Mouse (Mus musculus): Measurements from ENCODE around the gene Ccdc125. TPM values are rescaled to one million over a fixed set of nuclear protein-coding genes. Genes with fewer than 3 reads are reported as not detected.

Ccdc125 gene
- polyA plus RNA-seq, 1 experiment from 2014 or later: 3.5 TPM

- Histone ChIP-seq H3K27me3 (no peaks in the 10 kb centered on the region), H3K4me3 (no peak overlapping the region), H3K36me3 (no peaks in the 10 kb centered on the region), H3K9me3 (no peaks in the 10 kb centered on the region), H3K4me1 (no peaks in the 10 kb centered on the region), H3K4me2 (no peak overlapping the region), H3K27ac (no peak overlapping the region), H3K9ac (no peak overlapping the region)
- no peak for ATAC-seq (ENCODE audit: insufficient number of reproducible peaks, low FRiP score, low TSS enrichment, low read depth)
- 86% methylated on average over 15 of the region's 15 CpGs for WGBS
Observed at GRCm38 (mm10) chr13:100675936-100676635, 6.6 kb downstream of the Ccdc125 start.

DNA sequence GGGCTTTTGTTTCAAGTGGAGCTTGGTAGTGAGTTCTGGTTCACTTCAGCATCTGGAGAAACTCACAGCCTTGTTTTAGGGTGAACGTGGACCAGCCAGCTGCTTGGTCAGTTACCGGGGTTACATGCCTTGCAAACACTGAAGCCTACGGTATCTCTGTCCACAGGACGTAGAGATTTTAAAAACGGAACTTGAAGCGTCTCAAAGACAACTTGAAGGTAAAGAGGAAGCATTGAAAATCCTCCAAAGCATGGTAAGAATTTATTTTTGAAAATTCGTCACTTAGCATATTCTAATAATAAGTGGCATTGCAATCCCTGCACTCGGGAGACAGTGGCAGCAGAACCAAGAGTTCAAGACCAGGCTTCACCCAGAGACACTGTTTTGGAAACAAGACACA, 12.1 kb downstream of the Ccdc125 start:
- WGBS: 90% methylated on average over 8 of the region's 8 CpGs
- ATAC-seq (ENCODE audit: insufficient number of reproducible peaks, low FRiP score, low TSS enrichment, low read depth): no peak
- H3K9me3 ChIP-seq: no peaks in the 10 kb centered on the region
- no peaks in the 10 kb centered on the region for H3K4me1 ChIP-seq
- no peak overlapping the region for H3K9ac ChIP-seq
- no peaks in the 10 kb centered on the region for H3K27me3 ChIP-seq
- H3K27ac ChIP-seq: no peak overlapping the region
- no peak overlapping the region for H3K4me3 ChIP-seq
- no peaks in the 10 kb centered on the region for H3K36me3 ChIP-seq
- H3K4me2 ChIP-seq: no peak overlapping the region

DNA sequence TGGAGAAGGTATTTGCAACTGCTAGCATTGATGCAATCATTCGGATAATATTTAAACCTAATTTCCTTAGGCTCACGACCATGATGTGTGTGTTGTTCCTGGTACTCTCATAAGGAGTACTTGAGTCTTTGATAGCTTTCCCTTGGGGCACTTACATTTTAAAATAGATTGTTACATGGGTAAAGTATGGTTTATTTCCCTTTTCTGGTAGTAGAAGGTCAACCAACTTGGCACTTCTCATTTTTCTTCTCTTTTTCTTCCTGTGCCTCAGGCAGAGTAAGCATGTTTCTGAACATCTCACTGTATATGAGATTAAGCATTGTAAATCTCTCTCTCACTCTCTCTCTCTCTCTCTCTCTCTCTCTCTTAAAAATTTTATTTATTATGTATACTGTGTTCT, 13.3 kb downstream of the Ccdc125 start:
- no peak overlapping the region for H3K4me2 ChIP-seq
- no peaks in the 10 kb centered on the region for H3K27me3 ChIP-seq
- H3K4me3 ChIP-seq: no peak overlapping the region
- no peak for ATAC-seq (ENCODE audit: insufficient number of reproducible peaks, low FRiP score, low TSS enrichment, low read depth)
- H3K36me3 ChIP-seq: no peaks in the 10 kb centered on the region
- H3K9me3 ChIP-seq: no peaks in the 10 kb centered on the region
- no peak overlapping the region for H3K9ac ChIP-seq
- H3K4me1 ChIP-seq: no peaks in the 10 kb centered on the region
- no peak overlapping the region for H3K27ac ChIP-seq
- 68% methylated on average over 2 of the region's 2 CpGs for WGBS

DNA sequence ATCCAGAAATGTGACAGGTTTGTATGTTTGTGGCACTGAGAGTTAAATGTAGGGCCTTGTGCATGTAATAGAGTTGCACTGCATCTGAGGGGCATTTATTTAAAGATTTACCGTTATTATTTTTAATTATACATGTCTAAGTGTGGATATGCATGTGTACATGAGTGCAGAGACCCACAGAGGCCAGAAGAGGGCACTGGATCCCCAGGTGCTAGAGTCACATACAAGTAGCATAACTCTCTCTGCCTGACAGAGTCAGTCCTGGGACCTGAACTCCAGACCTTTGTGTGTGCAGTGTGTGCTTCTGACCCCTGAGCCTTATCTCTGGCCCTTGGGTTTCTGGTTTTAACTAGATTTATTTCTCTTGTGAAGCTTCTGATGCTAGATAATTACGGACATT, 14.8 kb downstream of the Ccdc125 start:
- no peaks in the 10 kb centered on the region for H3K4me1 ChIP-seq
- no peaks in the 10 kb centered on the region for H3K27me3 ChIP-seq
- no peak overlapping the region for H3K4me3 ChIP-seq
- no peaks in the 10 kb centered on the region for H3K9me3 ChIP-seq
- no peak for ATAC-seq (ENCODE audit: insufficient number of reproducible peaks, low FRiP score, low TSS enrichment, low read depth)
- H3K27ac ChIP-seq: no peak overlapping the region
- H3K9ac ChIP-seq: no peak overlapping the region
- no peaks in the 10 kb centered on the region for H3K36me3 ChIP-seq
- no peak overlapping the region for H3K4me2 ChIP-seq
- 68% methylated on average over 2 of the region's 2 CpGs for WGBS

GRCm38 (mm10) chr13:100687513-100687912, 18.0 kb downstream of the Ccdc125 start:
- 61% methylated on average over 7 of the region's 7 CpGs for WGBS
- Histone ChIP-seq H3K27me3 (no peaks in the 10 kb centered on the region), H3K4me2 (no peak overlapping the region), H3K27ac (no peak overlapping the region), H3K36me3 (no peaks in the 10 kb centered on the region), H3K9ac (no peak overlapping the region), H3K9me3 (no peaks in the 10 kb centered on the region), H3K4me1 (no peaks in the 10 kb centered on the region), H3K4me3 (no peak overlapping the region)
- ATAC-seq (ENCODE audit: insufficient number of reproducible peaks, low FRiP score, low TSS enrichment, low read depth): no peak

DNA sequence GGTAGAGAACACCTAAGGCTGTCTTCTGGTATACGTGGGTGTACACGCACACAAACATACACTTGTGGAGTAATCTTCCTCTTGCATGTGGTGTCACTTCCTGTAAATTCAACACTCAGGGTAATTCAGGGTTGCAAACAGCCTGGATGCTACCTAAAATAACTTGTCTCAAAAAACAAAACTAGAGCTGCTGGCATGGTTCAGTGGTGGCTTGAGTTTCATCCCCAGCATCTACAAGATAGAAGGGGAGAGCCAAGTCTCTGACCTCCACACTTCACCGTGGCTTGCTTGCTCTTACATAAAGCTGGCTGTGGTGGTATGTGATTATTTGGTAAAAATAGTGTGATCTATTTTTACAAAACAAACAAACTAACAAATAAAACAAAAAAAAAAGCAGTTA, 28.0 kb downstream of the Ccdc125 start:
- H3K4me1 ChIP-seq: no peaks in the 10 kb centered on the region
- 94% methylated on average over 3 of the region's 3 CpGs for WGBS
- no peaks in the 10 kb centered on the region for H3K9me3 ChIP-seq
- H3K27me3 ChIP-seq: no peaks in the 10 kb centered on the region
- ATAC-seq (ENCODE audit: insufficient number of reproducible peaks, low FRiP score, low TSS enrichment, low read depth): no peak
- H3K27ac ChIP-seq: no peak overlapping the region
- H3K9ac ChIP-seq: no peak overlapping the region
- H3K36me3 ChIP-seq: peaks cover 62% of the 10 kb centered on the region
- no peak overlapping the region for H3K4me3 ChIP-seq
- no peak overlapping the region for H3K4me2 ChIP-seq

DNA sequence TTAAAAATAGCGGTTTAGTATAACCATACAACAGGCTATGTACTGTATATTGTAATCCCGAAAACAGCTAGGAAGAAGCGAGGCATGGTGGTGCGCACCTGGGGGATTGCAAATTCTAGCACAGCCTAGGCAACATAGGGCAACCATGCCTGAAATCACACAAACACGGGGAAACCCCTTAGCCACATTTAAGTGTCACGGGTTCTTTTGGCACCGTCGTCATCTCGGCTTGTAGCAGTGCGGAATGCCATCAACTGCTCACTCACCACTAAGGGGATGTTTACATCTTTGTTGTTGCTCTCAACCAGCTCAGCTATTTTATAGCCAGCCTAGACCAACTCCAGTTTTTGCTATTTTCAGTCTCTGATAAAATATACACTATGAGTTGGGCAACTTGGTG, 29.3 kb downstream of the Ccdc125 start:
- Histone ChIP-seq H3K4me2 (no peak overlapping the region), H3K9ac (no peak overlapping the region), H3K27ac (no peak overlapping the region), H3K36me3 (peaks cover 74% of the 10 kb centered on the region), H3K4me1 (no peaks in the 10 kb centered on the region), H3K27me3 (no peaks in the 10 kb centered on the region), H3K9me3 (no peaks in the 10 kb centered on the region), H3K4me3 (no peak overlapping the region)
- 95% methylated on average over 10 of the region's 10 CpGs for WGBS
- ATAC-seq (ENCODE audit: insufficient number of reproducible peaks, low FRiP score, low TSS enrichment, low read depth): no peak

DNA sequence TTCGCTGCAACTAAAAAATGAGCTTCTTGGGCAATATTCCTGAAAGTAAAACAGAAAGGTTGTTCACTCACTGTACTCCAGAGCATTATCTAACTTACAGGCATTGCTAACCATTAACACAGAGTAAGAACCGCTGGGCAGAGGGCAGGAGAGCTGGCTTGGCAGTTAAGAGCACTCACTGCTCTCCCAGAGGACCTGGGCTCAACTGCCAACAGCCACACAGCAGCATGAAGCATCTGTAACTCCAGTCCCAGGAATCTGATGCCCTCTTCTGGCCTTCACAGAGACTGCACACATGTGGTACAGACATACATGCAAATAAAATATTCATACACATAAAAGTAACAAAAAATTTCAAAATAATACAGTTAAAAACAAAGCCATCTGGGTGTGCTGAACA, 34.0 kb downstream of the Ccdc125 start:
- Histone ChIP-seq H3K4me2 (no peak overlapping the region), H3K36me3 (peaks cover 90% of the 10 kb centered on the region), H3K27ac (no peak overlapping the region), H3K4me3 (no peak overlapping the region), H3K9ac (no peak overlapping the region), H3K9me3 (no peaks in the 10 kb centered on the region), H3K4me1 (no peaks in the 10 kb centered on the region), H3K27me3 (no peaks in the 10 kb centered on the region)
- no peak for ATAC-seq (ENCODE audit: insufficient number of reproducible peaks, low FRiP score, low TSS enrichment, low read depth)
- 97% methylated on average over 2 of the region's 2 CpGs for WGBS

DNA sequence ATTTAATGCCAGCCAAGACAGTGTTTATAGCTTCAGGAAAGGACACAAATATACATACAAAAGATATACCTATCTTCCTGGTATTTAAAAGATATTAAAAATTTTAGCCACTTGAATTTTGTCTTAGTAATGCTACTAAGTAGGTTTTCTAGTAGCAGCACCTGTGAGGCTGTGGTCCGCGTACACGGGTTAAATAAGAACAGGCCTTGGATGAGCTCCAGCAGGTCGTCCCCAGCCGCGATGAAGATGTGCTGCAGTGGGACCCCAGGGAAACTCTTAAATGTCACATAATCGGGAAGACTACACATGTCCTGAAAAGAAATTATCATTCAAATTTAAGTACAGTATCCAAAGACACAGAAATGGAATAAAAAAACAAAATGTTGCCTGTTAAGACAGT, 36.7 kb downstream of the Ccdc125 start:
- Histone ChIP-seq H3K27me3 (no peaks in the 10 kb centered on the region), H3K27ac (no peak overlapping the region), H3K4me3 (no peak overlapping the region), H3K4me1 (no peaks in the 10 kb centered on the region), H3K36me3 (peaks cover 89% of the 10 kb centered on the region), H3K4me2 (no peak overlapping the region), H3K9ac (no peak overlapping the region), H3K9me3 (no peaks in the 10 kb centered on the region)
- WGBS: 96% methylated on average over 7 of the region's 7 CpGs
- ATAC-seq (ENCODE audit: insufficient number of reproducible peaks, low FRiP score, low TSS enrichment, low read depth): no peak

GRCm38 (mm10) chr13:100715467-100715866, 46.0 kb downstream of the Ccdc125 start:
- no peak for ATAC-seq (ENCODE audit: insufficient number of reproducible peaks, low FRiP score, low TSS enrichment, low read depth)
- Histone ChIP-seq H3K4me3 (no peak overlapping the region), H3K4me2 (no peak overlapping the region), H3K9me3 (no peaks in the 10 kb centered on the region), H3K4me1 (no peaks in the 10 kb centered on the region), H3K27me3 (no peaks in the 10 kb centered on the region), H3K36me3 (peaks cover 82% of the 10 kb centered on the region), H3K9ac (no peak overlapping the region), H3K27ac (no peak overlapping the region)
- WGBS: 92% methylated on average over 6 of the region's 6 CpGs

GRCm38 (mm10) chr13:100721656-100722055, 52.1 kb downstream of the Ccdc125 start:
- Histone ChIP-seq H3K9me3 (no peaks in the 10 kb centered on the region), H3K4me1 (peaks cover 4% of the 10 kb centered on the region; the same call in 1 of the 2 replicates), H3K4me2 (no peak overlapping the region), H3K9ac (no peak overlapping the region), H3K4me3 (no peak overlapping the region), H3K36me3 (peaks cover 59% of the 10 kb centered on the region), H3K27ac (no peak overlapping the region), H3K27me3 (no peaks in the 10 kb centered on the region)
- 88% methylated on average over 5 of the region's 5 CpGs for WGBS
- no peak for ATAC-seq (ENCODE audit: insufficient number of reproducible peaks, low FRiP score, low TSS enrichment, low read depth)

DNA sequence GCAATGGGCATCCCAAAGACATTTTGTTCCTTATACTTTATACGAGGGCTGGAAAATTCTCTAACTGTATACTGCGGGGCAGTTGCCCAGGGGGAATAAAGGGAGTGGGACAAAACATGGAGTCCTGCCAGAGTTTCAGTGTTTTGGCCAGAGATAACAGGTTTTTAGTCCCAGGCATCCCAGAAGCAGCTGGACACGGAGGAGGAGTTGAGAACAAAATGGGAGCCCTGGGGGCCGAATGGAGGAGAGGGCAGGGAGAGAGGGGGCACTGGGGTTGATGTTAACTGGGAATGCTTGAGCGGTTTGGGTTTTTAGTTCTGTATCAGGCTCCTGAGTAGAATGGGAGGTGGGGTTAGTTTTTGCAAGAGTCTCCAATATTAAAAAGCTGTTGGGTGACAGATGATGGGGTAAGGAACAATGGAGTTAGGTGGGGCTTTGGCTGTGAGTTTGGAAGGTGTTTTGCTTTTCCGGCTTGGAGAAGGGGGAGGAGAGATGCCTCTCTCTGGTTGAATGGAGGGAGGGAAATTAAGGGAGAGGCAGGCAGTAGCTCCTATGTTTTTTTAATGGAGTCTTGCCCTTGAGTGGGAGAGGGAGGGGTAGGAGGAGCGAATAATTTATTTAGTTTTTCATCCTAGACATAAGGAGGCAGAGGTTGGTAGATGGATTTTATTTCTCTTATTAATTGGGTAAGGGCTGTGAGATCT, 54.7 kb downstream of the Ccdc125 start:
- H3K36me3 ChIP-seq: peaks cover 55% of the 10 kb centered on the region
- 73% methylated on average over 7 of the region's 7 CpGs for WGBS

More for the DNA sequence above, 54.7 kb downstream of the Ccdc125 start:
- Histone ChIP-seq H3K27ac (no peak overlapping the region), H3K9me3 (no peaks in the 10 kb centered on the region), H3K4me1 (peaks cover 17% of the 10 kb centered on the region), H3K27me3 (no peaks in the 10 kb centered on the region), H3K9ac (no peak overlapping the region), H3K4me2 (no peak overlapping the region), H3K4me3 (no peak overlapping the region)
- ATAC-seq (ENCODE audit: insufficient number of reproducible peaks, low FRiP score, low TSS enrichment, low read depth): no peak

All from limb, embryonic 15.5 days (tissue).